Mouse (Mus musculus) brain, embryonic 14.5 days (tissue): ENCODE results near the gene Atp4b. TPM values are rescaled to one million over a fixed set of nuclear protein-coding genes. Genes with fewer than 3 reads are reported as not detected.

Experiments used
- DNase-seq: peaks from one replicate; pipeline ENCODE4 v3.0.0-alpha.2; 2011; ENCODE audit warnings: low read depth
- CTCF ChIP-seq: fragments of 200-500 bp; IDR thresholded peaks from 2 replicates; pipeline ENCODE4 v1.5.1; 2012; ENCODE audit warnings: inconsistent platforms, mild to moderate bottlenecking, moderate library complexity, borderline replicate concordance; ENCODE audit not compliant: insufficient read depth, insufficient read length; ENCODE audit errors: extremely low read depth
- POLR2A ChIP-seq: fragments of 200-500 bp; IDR thresholded peaks from 2 replicates; pipeline ENCODE4 v1.6.1; 2012; ENCODE audit warnings: mild to moderate bottlenecking, inconsistent platforms, borderline replicate concordance; ENCODE audit not compliant: poor library complexity, insufficient read depth, insufficient read length, severe bottlenecking; ENCODE audit errors: extremely low read depth
- polyA plus RNA-seq: library from polyadenylated mRNA; depleted of rRNA; stranded (reverse); fragments of >200 nt; gene quantifications from 2 replicates; pipeline ENCODE4 v1.2.3, GENCODE M21; 2012; rRNA removed

Atp4b gene
- not detected in 2 replicates for polyA plus RNA-seq

GRCm38 (mm10) chr8:13396725-13397124 lies at the start of gene Atp4b:
TSS of gene Atp4b (minus strand) at chr8:13396825.
- TF ChIP-seq CTCF (no peak), POLR2A (no peak)
- no peak for DNase-seq

GRCm38 (mm10) chr8:13442152-13442551 lies 45.5 kb upstream of the Atp4b start:
- TF ChIP-seq CTCF (no peak), POLR2A (no peak)
- no peak for DNase-seq

DNA sequence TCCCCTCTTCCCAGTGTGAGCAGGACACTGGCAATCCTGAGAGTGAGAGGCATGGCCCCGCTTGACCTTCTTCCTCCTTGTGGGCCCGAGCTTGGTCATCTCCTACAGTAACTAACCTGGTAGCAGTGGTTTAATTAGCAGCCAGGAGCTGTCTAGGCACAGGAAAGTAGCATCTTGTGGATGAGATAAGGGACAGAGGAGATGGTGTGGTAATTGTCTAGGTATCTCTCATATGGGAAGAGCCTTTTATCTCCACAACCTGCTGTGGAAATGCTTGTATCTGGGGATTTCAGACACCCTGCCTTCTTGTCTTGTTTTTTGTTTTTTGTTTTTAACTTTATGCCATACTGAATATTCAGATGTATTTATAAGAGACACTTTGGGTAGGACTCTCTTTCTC lies 40.9 kb upstream of the Atp4b start:
- TF ChIP-seq POLR2A (no peak), CTCF (no peak)
- no peak for DNase-seq

DNA sequence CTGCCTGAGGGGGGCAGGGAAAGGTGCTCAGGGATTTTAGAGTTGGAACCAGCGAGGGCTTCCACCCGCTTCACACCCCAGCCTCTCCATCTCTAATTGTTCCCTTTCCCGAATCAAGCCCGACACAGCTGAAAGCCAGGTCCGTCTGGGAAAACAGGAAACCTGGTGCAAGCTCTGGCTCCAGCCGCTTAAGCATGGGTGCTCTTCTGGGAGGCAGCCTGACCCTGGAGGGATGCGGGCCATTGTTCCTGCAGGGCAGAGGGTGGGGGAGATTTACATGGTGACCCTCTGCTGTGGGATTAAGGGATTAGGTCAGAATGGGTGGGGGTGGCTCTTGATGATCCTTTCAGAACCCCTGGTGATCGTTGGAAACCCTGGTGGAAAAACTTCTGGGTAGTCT lies 39.4 kb upstream of the Atp4b start:
- TF ChIP-seq POLR2A: no peak
- no peak for TF ChIP-seq CTCF
- no peak for DNase-seq

GRCm38 (mm10) chr8:13434889-13435288 lies 38.3 kb upstream of the Atp4b start, which contains the start of gene Tmem255b:
TSS of gene Tmem255b (plus strand) at chr8:13435189.
- no peak for DNase-seq
- TF ChIP-seq CTCF: no peak

GRCm38 (mm10) chr8:13433130-13433529 lies 36.5 kb upstream of the Atp4b start:
- no peak for DNase-seq
- TF ChIP-seq POLR2A: no peak
- no peak for TF ChIP-seq CTCF

DNA sequence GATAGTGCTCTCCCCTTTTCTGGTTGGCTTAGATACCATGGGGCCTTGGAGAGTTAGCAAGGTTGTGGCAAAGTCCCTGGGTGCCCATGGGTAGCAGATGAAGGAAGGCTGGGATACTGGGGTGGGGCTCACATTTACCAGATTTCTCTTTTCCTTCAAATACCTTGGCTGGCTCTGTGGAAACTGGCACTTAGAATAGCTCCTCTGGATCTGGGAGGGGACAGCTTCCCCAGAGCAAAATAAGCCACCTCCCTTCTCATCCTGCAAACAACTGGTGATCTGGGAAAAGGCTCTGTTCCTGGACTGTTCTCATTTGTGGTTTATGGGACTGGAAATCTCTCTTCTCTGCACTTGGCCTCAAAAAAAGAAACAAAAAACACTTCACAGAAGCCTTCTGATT lies 34.2 kb upstream of the Atp4b start:
- TF ChIP-seq POLR2A (no peak), CTCF (no peak)
- DNase-seq: no peak

GRCm38 (mm10) chr8:13430412-13430811 lies 33.8 kb upstream of the Atp4b start:
- TF ChIP-seq POLR2A (no peak), CTCF (no peak)
- peak; percentile 24 for DNase-seq

DNA sequence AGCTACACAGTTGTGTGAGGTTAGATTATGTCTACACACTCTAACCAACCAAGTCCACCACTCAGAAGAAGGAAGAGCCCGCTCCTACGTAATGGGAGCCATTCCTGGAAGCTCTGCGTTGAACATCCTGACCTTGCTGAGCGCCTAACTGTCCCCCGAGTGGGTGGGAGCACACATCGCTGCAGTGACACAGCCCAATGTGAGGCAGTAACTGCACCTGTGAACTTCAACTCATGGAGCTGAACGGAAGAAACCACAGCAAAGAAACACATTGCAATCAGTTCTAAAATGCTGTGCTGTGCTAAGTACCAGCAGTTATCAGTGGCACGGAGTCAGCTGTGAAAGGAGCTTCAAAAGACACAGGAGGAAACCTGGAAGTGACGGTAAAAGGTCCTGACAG lies 31.5 kb upstream of the Atp4b start:
- TF ChIP-seq POLR2A: no peak
- TF ChIP-seq CTCF: no peak
- no peak for DNase-seq

- DNase-seq: no peak
- TF ChIP-seq CTCF (no peak), POLR2A (no peak)
Measured at GRCm38 (mm10) chr8:13427351-13427750, 30.7 kb upstream of the Atp4b start.

DNA sequence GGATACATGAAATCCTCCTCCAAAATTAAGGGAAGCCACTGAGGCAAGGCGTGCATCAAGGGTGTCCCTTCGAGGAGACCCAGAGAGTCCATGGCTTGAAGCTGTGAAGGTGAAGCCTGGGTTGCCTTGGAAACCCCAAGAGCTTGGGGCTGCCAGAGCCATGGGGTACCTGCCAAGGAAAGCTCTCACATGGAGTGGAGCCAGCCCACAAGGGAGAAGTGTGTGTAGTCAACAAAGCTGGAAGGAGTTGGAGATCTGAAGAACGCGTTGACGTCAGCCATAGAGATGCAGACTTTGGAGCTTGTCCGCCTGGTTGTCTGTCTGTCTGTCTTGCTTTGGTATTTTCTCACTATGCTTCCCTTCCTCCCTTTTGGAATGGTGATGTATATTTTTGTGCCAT lies 24.3 kb upstream of the Atp4b start:
- no peak for TF ChIP-seq CTCF
- TF ChIP-seq POLR2A: no peak
- peak; percentile 24 for DNase-seq

DNA sequence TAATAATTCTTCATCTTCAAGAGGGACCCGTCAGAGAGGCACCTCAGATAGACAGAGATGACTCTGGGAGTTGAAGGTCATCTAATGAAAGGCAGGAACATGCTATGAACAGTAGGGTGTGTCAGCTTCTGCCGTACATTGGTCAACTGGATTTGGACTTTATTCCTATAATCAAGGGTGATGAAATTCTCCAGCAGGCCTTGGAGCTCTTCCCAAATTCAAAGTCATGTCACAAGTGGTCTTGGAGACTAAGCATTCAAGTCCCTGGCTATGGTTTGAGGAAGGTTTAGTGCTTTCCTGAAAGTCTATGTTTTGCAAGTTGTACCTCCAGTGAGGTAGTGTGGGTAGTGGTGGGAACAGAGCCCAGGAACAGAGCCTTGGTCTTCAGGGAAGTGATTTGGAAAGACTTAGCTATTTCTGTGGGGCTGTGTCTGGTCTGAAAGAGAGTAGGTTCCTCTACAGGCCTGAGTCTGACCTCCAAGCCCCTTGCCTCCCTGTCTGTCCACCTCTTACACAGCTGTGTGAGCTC lies 22.6 kb upstream of the Atp4b start:
- no peak for TF ChIP-seq CTCF
- no peak for TF ChIP-seq POLR2A
- DNase-seq: no peak
